Mouse (Mus musculus) embryonic facial prominence, embryonic 12.5 days (tissue): ENCODE measurements around the gene Tmem214. TPM values are rescaled to one million over a fixed set of nuclear protein-coding genes. Genes with fewer than 3 reads are reported as not detected.

Experiments
- ATAC-seq: fragments of 200-750 bp; cut with Nextera tagmentation; 2 replicates; pipeline ENCODE4 v1.8.0; 2017; ENCODE audit not compliant: insufficient number of reproducible peaks, insufficient read depth, low FRiP score, low TSS enrichment
- H3K27ac ChIP-seq: fragments of 300-500 bp; sonication (generic); 2 replicates; pipeline ENCODE4 v1.5.1; 2016; ENCODE audit warnings: mild to moderate bottlenecking
- H3K27me3 ChIP-seq: fragments of 300-500 bp; sonication (generic); 2 replicates; pipeline ENCODE4 v1.6.1; 2016; ENCODE audit warnings: mild to moderate bottlenecking, moderate library complexity
- H3K36me3 ChIP-seq: fragments of 300-500 bp; sonication (generic); 2 replicates; pipeline ENCODE4 v1.6.1; 2016; ENCODE audit warnings: mild to moderate bottlenecking
- H3K4me1 ChIP-seq: fragments of 300-500 bp; sonication (generic); 2 replicates; pipeline ENCODE4 v1.6.1; 2016
- H3K4me2 ChIP-seq: fragments of 300-500 bp; sonication (generic); replicated peaks from 2 replicates; pipeline ENCODE4 v1.6.1; 2016; ENCODE audit warnings: mild to moderate bottlenecking, moderate library complexity
- H3K4me3 ChIP-seq: fragments of 300-500 bp; sonication (generic); 2 replicates; pipeline ENCODE4 v1.5.1; 2016; ENCODE audit warnings: mild to moderate bottlenecking
- H3K9ac ChIP-seq: fragments of 300-500 bp; sonication (generic); 2 replicates; pipeline ENCODE4 v1.6.1; 2016; ENCODE audit warnings: mild to moderate bottlenecking, moderate library complexity
- H3K9me3 ChIP-seq: fragments of 300-500 bp; sonication (generic); 2 replicates; pipeline ENCODE4 v1.6.1; 2016; ENCODE audit warnings: mild to moderate bottlenecking, moderate library complexity
- WGBS: fragments of 180-500 bp; shearing (Covaris S2); methylation state at CpG from one replicate; pipeline ENCODE4 v1.1.7; 2016; 5-methylcytosine and 5-hydroxymethylcytosine counted together
- polyA plus RNA-seq: library from polyadenylated mRNA; unstranded; fragments of >200 nt; fragmentation: Nextera tagmentation; extraction: Ambion mirVana; gene quantifications from 2 replicates; pipeline ENCODE4 v1.2.1, GENCODE M21; 2016

Gene Tmem214
- polyA plus RNA-seq, result 78.5 and 85.9 TPM in 2 replicates

GRCm38 (mm10) chr5:30867712-30868111 is at the start of gene Tmem214:
Gene Tmem214, plus strand, starts transcription at chr5:30868012.
- 91% methylated on average over 3 of the region's 3 CpGs for WGBS
- peak within 1 kb of the TSS; percentile 82; the same call in 1 of the 2 replicates for H3K4me3 ChIP-seq

GRCm38 (mm10) chr5:30818758-30819309 is 49.0 kb upstream of the Tmem214 start:
- no peaks in the 10 kb centered on the region for H3K27me3 ChIP-seq
- H3K27ac ChIP-seq, result no peak overlapping the region
- H3K4me3 ChIP-seq, result no peak overlapping the region
- ATAC-seq, result no peak
- 84% methylated on average over 8 of the region's 8 CpGs for WGBS
- H3K4me2 ChIP-seq, result no peak overlapping the region
- no peaks in the 10 kb centered on the region for H3K9me3 ChIP-seq
- H3K36me3 ChIP-seq, result no peaks in the 10 kb centered on the region
- peaks cover 18% of the 10 kb centered on the region for H3K4me1 ChIP-seq
- H3K9ac ChIP-seq, result no peak overlapping the region

More at GRCm38 (mm10) chr5:30867712-30868111, at the start of gene Tmem214:
- Histone ChIP-seq H3K27me3 (no peaks in the 10 kb centered on the region), H3K36me3 (peaks cover 24% of the 10 kb centered on the region), H3K9me3 (no peaks in the 10 kb centered on the region), H3K27ac (peak within 1 kb of the TSS; percentile 75; the same call in 1 of the 2 replicates), H3K9ac (no peak within 1 kb of the TSS), H3K4me2 (peak within 1 kb of the TSS; percentile 84), H3K4me1 (peaks cover 20% of the 10 kb centered on the region)
- ATAC-seq, result no peak

- Histone ChIP-seq H3K4me3 (no peak overlapping the region), H3K4me1 (no peaks in the 10 kb centered on the region), H3K27ac (no peak overlapping the region), H3K27me3 (no peaks in the 10 kb centered on the region), H3K9ac (no peak overlapping the region), H3K4me2 (no peak overlapping the region), H3K36me3 (no peaks in the 10 kb centered on the region), H3K9me3 (no peaks in the 10 kb centered on the region)
- WGBS, result 74% methylated on average over 5 of the region's 5 CpGs
- no peak for ATAC-seq
Measured at GRCm38 (mm10) chr5:30822689-30823088, 45.1 kb upstream of the Tmem214 start.

GRCm38 (mm10) chr5:30823091-30823490 is 44.7 kb upstream of the Tmem214 start:
- ATAC-seq, result no peak
- WGBS, result 78% methylated on average over 3 of the region's 3 CpGs
- no peak overlapping the region for H3K27ac ChIP-seq

GRCm38 (mm10) chr5:30824124-30824988 is 43.5 kb upstream of the Tmem214 start:
- no peak overlapping the region for H3K4me2 ChIP-seq
- H3K27me3 ChIP-seq, result no peaks in the 10 kb centered on the region
- no peak for ATAC-seq
- H3K4me1 ChIP-seq, result no peaks in the 10 kb centered on the region
- no peak overlapping the region for H3K9ac ChIP-seq
- H3K36me3 ChIP-seq, result no peaks in the 10 kb centered on the region
- H3K27ac ChIP-seq, result no peak overlapping the region
- H3K9me3 ChIP-seq, result no peaks in the 10 kb centered on the region
- 75% methylated on average over 11 of the region's 11 CpGs for WGBS
- no peak overlapping the region for H3K4me3 ChIP-seq

More at GRCm38 (mm10) chr5:30823091-30823490, 44.7 kb upstream of the Tmem214 start:
- no peak overlapping the region for H3K9ac ChIP-seq
- no peak overlapping the region for H3K4me3 ChIP-seq
- H3K4me2 ChIP-seq, result no peak overlapping the region
- H3K27me3 ChIP-seq, result no peaks in the 10 kb centered on the region
- H3K9me3 ChIP-seq, result no peaks in the 10 kb centered on the region
- no peaks in the 10 kb centered on the region for H3K4me1 ChIP-seq
- no peaks in the 10 kb centered on the region for H3K36me3 ChIP-seq

- Histone ChIP-seq H3K36me3 (no peaks in the 10 kb centered on the region), H3K27ac (no peak overlapping the region), H3K27me3 (no peaks in the 10 kb centered on the region), H3K9ac (no peak overlapping the region), H3K4me1 (no peaks in the 10 kb centered on the region), H3K9me3 (no peaks in the 10 kb centered on the region), H3K4me3 (no peak overlapping the region), H3K4me2 (no peak overlapping the region)
- WGBS, result 65% methylated on average over 10 of the region's 10 CpGs
- ATAC-seq, result no peak
Measured at GRCm38 (mm10) chr5:30825166-30825565, 42.6 kb upstream of the Tmem214 start.

GRCm38 (mm10) chr5:30825821-30826220 is 42.0 kb upstream of the Tmem214 start:
- 80% methylated on average over 6 of the region's 6 CpGs for WGBS
- Histone ChIP-seq H3K4me2 (no peak overlapping the region), H3K27me3 (no peaks in the 10 kb centered on the region), H3K9ac (no peak overlapping the region), H3K4me1 (no peaks in the 10 kb centered on the region), H3K36me3 (no peaks in the 10 kb centered on the region), H3K27ac (no peak overlapping the region), H3K9me3 (no peaks in the 10 kb centered on the region), H3K4me3 (no peak overlapping the region)
- ATAC-seq, result no peak

GRCm38 (mm10) chr5:30833416-30833815 is 34.4 kb upstream of the Tmem214 start:
- no peaks in the 10 kb centered on the region for H3K4me1 ChIP-seq
- H3K9ac ChIP-seq, result no peak overlapping the region
- H3K36me3 ChIP-seq, result peaks cover 12% of the 10 kb centered on the region; the same call in 1 of the 2 replicates
- ATAC-seq, result no peak
- H3K9me3 ChIP-seq, result no peaks in the 10 kb centered on the region
- no peak overlapping the region for H3K4me3 ChIP-seq
- 82% methylated on average over 3 of the region's 3 CpGs for WGBS
- H3K4me2 ChIP-seq, result no peak overlapping the region
- no peaks in the 10 kb centered on the region for H3K27me3 ChIP-seq
- H3K27ac ChIP-seq, result no peak overlapping the region

- Histone ChIP-seq H3K27me3 (no peaks in the 10 kb centered on the region), H3K9me3 (no peaks in the 10 kb centered on the region), H3K9ac (no peak overlapping the region), H3K36me3 (peaks cover 12% of the 10 kb centered on the region; the same call in 1 of the 2 replicates), H3K4me1 (no peaks in the 10 kb centered on the region), H3K4me2 (no peak overlapping the region), H3K4me3 (no peak overlapping the region), H3K27ac (no peak overlapping the region)
- no peak for ATAC-seq
- 82% methylated on average over 2 of the region's 2 CpGs for WGBS
Measured at GRCm38 (mm10) chr5:30839731-30840130, 28.1 kb upstream of the Tmem214 start.

GRCm38 (mm10) chr5:30841896-30842295 is 25.9 kb upstream of the Tmem214 start:
- peaks cover 2% of the 10 kb centered on the region; the same call in 1 of the 2 replicates for H3K36me3 ChIP-seq
- no peaks in the 10 kb centered on the region for H3K4me1 ChIP-seq
- no peaks in the 10 kb centered on the region for H3K27me3 ChIP-seq
- no peak overlapping the region for H3K4me2 ChIP-seq
- no peak overlapping the region for H3K27ac ChIP-seq
- no peak overlapping the region for H3K9ac ChIP-seq
- 51% methylated on average over 3 of the region's 3 CpGs for WGBS
- no peaks in the 10 kb centered on the region for H3K9me3 ChIP-seq
- no peak for ATAC-seq
- no peak overlapping the region for H3K4me3 ChIP-seq

GRCm38 (mm10) chr5:30849891-30850555 is 17.8 kb upstream of the Tmem214 start:
- Histone ChIP-seq H3K4me2 (no peak overlapping the region), H3K27me3 (no peaks in the 10 kb centered on the region), H3K36me3 (no peaks in the 10 kb centered on the region), H3K9ac (no peak overlapping the region), H3K27ac (no peak overlapping the region), H3K9me3 (no peaks in the 10 kb centered on the region), H3K4me1 (no peaks in the 10 kb centered on the region), H3K4me3 (no peak overlapping the region)
- no peak for ATAC-seq
- 70% methylated on average over 6 of the region's 6 CpGs for WGBS
